Mouse (Mus musculus) retina, adult 2 months (tissue): ENCODE measurements around the gene AI854703.

Experiments used
- DNase-seq: peaks from one replicate; pipeline ENCODE4 v3.0.0-alpha.2; 2012; ENCODE audit warnings: low read depth, low spot score

AI854703 gene

GRCm38 (mm10) chr6:48658721-48659120 is 32.2 kb downstream of the AI854703 start:
- DNase-seq: no peak

DNA sequence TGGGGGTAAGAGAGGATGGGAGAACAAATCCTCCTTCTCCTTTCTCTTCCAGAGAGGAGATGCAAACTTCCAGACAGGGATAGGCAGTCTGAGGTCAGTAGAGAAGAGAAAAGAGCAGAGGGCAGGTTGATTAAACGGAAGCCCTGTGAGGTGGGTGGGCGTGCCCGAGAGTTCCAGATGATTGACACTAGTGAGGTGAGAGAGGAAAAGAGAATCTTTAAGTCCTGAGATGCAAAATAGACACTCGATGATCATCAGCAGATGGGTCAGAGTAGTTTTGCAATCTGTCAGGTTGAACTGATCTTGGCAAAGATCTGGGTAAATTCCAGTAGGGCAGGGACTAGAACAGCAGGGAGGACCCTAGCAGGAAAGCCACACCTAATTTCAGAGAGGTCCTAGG is 38.2 kb downstream of the AI854703 start:
- no peak for DNase-seq

- no peak for DNase-seq
These were observed 38.9 kb downstream of the AI854703 start for GRCm38 (mm10) chr6:48665471-48665870.

DNA sequence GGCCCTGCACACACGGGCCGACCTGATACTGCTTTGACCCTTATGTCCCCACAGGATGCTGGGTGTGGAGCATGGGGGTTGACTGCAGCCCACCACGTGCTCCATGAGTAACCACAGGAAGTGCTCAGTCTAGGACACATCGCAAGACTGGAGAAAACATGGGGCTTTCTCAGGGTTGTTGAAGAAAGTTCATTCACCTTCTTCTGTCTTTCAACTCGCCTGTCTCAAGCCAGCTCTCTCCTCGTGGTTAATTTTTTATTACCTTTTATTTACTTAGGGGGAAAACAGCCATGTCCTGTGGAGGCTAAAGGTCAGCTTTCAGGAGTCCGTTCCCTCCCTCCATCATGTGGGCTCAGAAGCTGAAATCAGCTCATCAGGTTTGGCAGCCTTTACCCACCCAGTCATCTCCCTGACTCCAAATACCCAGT is 39.6 kb downstream of the AI854703 start:
- no peak for DNase-seq

DNA sequence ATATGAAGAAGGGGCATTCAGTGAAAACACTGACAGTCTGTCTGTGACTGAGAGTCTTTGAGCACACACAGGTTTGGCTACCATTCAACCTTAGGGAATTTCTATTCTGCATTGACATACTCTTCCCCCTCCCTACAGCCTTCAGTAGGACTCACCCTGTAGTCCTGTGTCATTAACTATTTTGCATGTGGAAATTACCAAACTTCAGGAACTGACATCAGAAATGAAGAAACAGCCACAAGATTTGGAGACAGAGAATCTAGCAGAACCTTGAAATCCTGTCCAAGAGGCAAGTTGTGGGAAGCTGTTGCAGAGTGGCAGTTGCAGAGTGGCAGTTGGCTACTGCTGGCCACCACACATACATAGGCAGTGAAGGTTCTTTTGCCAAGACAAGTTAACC is 41.5 kb downstream of the AI854703 start:
- no peak for DNase-seq

GRCm38 (mm10) chr6:48669446-48669969 is 42.9 kb downstream of the AI854703 start:
- no peak for DNase-seq

GRCm38 (mm10) chr6:48674291-48675058 is 47.9 kb downstream of the AI854703 start:
- DNase-seq: no peak

GRCm38 (mm10) chr6:48675400-48675930 is 48.9 kb downstream of the AI854703 start:
- no peak for DNase-seq

GRCm38 (mm10) chr6:48675931-48676859 is 49.6 kb downstream of the AI854703 start, which contains the start of gene Gimap9:
Gene Gimap9 (plus strand): TSS chr6:48676129.
- no peak for DNase-seq

DNA sequence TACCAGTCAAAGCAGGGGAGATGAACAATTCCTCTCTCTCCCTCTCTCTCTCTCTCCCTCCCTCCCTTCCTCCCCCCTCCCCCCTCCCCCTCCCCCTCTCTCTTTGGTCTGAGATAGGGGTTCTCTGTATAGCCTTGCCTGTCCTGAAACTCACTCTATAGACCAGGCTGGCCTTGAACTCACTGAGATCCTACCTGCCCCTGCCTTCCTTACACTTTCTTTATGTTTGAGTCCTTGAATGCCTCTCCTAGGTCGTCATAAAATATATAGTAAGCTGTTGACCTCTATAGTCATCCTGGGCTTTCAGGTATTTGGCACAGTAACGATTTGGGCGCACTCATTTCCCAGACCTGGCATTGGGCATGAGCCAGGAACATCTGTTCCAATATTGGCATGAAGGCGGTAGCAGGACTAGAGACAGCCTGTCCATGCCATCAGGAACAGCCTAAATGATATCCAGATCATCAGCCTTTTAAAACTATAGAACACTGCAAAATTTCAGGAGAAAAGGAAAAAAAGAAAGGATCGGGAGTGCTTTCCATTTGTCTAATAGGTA is 50.4 kb downstream of the AI854703 start:
- DNase-seq: no peak

DNA sequence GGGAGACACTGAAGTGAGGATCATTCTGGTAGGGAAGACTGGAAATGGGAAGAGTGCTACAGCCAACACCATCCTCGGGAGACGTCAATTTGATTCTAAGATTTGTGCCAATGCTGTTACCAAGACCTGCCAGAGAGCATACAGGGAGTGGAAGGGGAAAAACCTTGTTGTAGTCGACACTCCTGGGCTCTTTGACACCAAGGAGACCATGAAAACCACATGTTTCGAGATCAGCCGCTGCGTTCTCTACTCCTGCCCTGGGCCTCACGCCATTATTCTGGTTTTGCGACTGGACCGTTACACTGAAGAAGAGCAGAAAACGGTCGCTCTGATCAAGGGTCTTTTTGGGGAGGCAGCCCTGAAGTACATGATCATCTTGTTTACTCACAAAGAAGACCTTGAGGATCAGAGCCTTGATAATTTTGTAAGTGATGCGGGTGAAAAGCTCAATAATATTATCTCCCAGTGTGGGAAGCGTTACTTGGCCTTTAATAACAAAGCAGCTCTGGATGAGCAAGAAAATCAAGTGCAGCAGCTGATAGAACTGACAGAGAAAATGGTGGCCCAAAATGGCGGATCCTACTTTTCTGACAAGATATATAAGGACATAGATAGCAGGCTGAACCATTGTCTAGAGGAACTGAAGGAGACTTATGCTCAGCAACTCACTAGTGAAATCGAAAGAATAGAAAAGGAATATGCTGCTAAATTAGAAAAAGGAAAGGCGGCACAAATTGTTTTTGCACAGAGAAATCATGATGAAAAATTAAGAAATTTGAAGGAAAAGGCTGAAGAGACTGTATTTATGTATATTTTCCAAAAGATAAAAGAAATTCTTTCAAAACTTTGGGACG is 51.2 kb downstream of the AI854703 start:
- no peak for DNase-seq

- no peak for DNase-seq
These were observed 51.8 kb downstream of the AI854703 start for GRCm38 (mm10) chr6:48678391-48678790.

- no peak for DNase-seq
These were observed 53.1 kb downstream of the AI854703 start for GRCm38 (mm10) chr6:48679701-48680100.

- DNase-seq: no peak
These were observed 53.9 kb downstream of the AI854703 start for GRCm38 (mm10) chr6:48680421-48680820.

GRCm38 (mm10) chr6:48681472-48682090 is 55.0 kb downstream of the AI854703 start:
- no peak for DNase-seq

- no peak for DNase-seq
These were observed 55.7 kb downstream of the AI854703 start for GRCm38 (mm10) chr6:48682271-48682670.
